Mouse (Mus musculus): ENCODE measurements around the gene Mtfmt. TPM values are rescaled to one million over a fixed set of nuclear protein-coding genes. Genes with fewer than 3 reads are reported as not detected.

Gene Mtfmt
- polyA plus RNA-seq, 1 experiment from 2014 or later, result 15.8 TPM

Other genes starting within 250 kb of the Mtfmt start
- gene Parp16, start 240.4 kb upstream of the Mtfmt start, polyA plus RNA-seq (2014; fragmentation: Nextera tagmentation; extraction: Ambion mirVana), result 4.3 and 5.6 TPM in 2 replicates
- not detected in 2 replicates for gene Cilp, start 170.6 kb upstream of the Mtfmt start, polyA plus RNA-seq (2014; fragmentation: Nextera tagmentation; extraction: Ambion mirVana)
- 49.4 and 52.9 TPM in 2 replicates for gene Clpx, start 141.5 kb upstream of the Mtfmt start, polyA plus RNA-seq (2014; fragmentation: Nextera tagmentation; extraction: Ambion mirVana)
- gene Pdcd7, start 89.7 kb upstream of the Mtfmt start, polyA plus RNA-seq (2014; fragmentation: Nextera tagmentation; extraction: Ambion mirVana), result 8.4 and 10.9 TPM in 2 replicates
- gene Ubap1l, start 74.7 kb upstream of the Mtfmt start, polyA plus RNA-seq (2014; fragmentation: Nextera tagmentation; extraction: Ambion mirVana), result not detected in 2 replicates
- 0.73 and 1.5 TPM in 2 replicates for gene Kbtbd13, start 44.1 kb upstream of the Mtfmt start, polyA plus RNA-seq (2014; fragmentation: Nextera tagmentation; extraction: Ambion mirVana)
- gene Rasl12, start 37.3 kb upstream of the Mtfmt start, polyA plus RNA-seq (2014; fragmentation: Nextera tagmentation; extraction: Ambion mirVana), result 5.5 and 6.1 TPM in 2 replicates
- gene Slc51b, start 12.8 kb upstream of the Mtfmt start, polyA plus RNA-seq (2014; fragmentation: Nextera tagmentation; extraction: Ambion mirVana), result not detected in 2 replicates
- 65.0 and 72.0 TPM in 2 replicates for gene Spg21, start 25.2 kb downstream of the Mtfmt start, polyA plus RNA-seq (2014; fragmentation: Nextera tagmentation; extraction: Ambion mirVana)
- gene Ankdd1a, start 84.4 kb downstream of the Mtfmt start, polyA plus RNA-seq (2014; fragmentation: Nextera tagmentation; extraction: Ambion mirVana), result not detected in 2 replicates
- gene Plekho2, start 144.3 kb downstream of the Mtfmt start, polyA plus RNA-seq (2014; fragmentation: Nextera tagmentation; extraction: Ambion mirVana), result 8.8 and 9.8 TPM in 2 replicates
- gene Pif1, start 151.4 kb downstream of the Mtfmt start, polyA plus RNA-seq (2014; fragmentation: Nextera tagmentation; extraction: Ambion mirVana), result 8.7 and 9.2 TPM in 2 replicates
- gene Rbpms2, start 193.9 kb downstream of the Mtfmt start, polyA plus RNA-seq (2014; fragmentation: Nextera tagmentation; extraction: Ambion mirVana), result 125 TPM in 2 replicates
- 210 and 223 TPM in 2 replicates for gene Oaz2, start 232.2 kb downstream of the Mtfmt start, polyA plus RNA-seq (2014; fragmentation: Nextera tagmentation; extraction: Ambion mirVana)

All from heart, embryonic 14.5 days (tissue).